Mouse (Mus musculus): ENCODE results near the gene BC049715. TPM values are rescaled to one million over a fixed set of nuclear protein-coding genes. Genes with fewer than 3 reads are reported as not detected.
"Not testable (repeated sequence)": the region's sequence is repeated elsewhere in the genome, so short reads cannot be mapped to it uniquely, and the experiment has no call there.

Gene BC049715
- 1.0 and 1.4 TPM in 2 replicates for polyA plus RNA-seq (2012; rRNA removed)

DNA sequence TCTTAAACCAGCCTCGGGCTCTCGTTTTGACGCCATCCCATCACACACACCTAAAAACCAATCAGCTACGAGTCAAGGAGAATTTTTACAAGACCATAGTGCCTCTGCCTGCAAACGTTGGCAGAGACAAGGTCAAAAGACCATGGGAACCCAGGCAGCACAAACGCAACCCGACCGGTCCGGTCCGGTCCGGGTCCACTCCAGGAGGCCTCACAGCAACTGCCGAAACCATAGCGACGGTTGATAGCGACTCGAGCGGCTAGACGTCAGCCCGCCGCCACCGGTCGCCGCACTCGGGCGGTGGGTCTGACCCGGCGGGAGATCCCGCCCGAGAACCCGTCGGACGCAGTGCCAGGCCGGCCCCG, at the start of gene BC049715:
BC049715 (plus strand) TSS at position 111 of the 365 bp plus-strand sequence.
- H3K4me1 ChIP-seq (ENCODE audit: control insufficient read depth, insufficient read depth, low read length): no peaks in the 10 kb centered on the region
- no peak for TF ChIP-seq CTCF (IDR thresholded peaks at IDR 0.05; ENCODE audit: extremely low read depth, insufficient read depth, low read length)
- TF ChIP-seq POLR2A (IDR thresholded peaks at IDR 0.05; ENCODE audit: extremely low read depth, insufficient read depth, low read length): no peak
- peak within 1 kb of the TSS; percentile 62 for H3K4me3 ChIP-seq (ENCODE audit: insufficient read depth, low read length)

DNA sequence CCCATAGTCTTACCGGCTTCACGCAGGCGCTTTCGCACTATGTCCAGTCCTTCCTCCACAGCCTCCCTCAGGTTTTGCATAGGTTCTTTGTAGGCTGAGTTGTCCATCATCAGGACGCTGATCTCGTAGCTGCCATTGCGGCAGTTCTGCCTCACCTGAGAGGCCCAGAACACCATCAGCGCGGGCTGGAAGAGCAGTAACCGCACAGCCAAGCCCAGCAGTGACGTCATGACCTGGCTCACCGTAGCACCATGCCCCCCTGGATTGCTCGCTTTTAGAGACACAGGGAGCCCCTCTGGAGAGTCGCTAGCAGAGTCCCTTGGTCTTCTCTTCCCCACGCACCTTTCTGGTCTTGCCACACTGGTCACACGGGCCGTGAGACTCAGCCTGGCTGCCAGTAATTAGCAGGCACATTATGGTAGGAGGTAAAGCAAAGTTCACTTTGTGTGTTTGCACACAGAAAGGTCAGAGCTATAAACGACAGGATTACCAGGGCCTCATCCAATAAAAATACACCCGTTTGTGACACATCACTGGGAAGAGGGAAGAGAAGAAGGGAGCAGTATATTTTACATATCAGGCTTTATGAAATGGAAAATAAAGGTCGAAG, 45.9 kb upstream of the BC049715 start, which contains the start of gene Gucy2c:
Gucy2c (minus strand) TSS at position 389 of the 610 bp plus-strand sequence.
- Histone ChIP-seq H3K27ac (ENCODE audit: insufficient read depth, low read length) (no peak within 1 kb of the TSS), H3K4me1 (ENCODE audit: control insufficient read depth, insufficient read depth, low read length) (no peaks in the 10 kb centered on the region), H3K4me3 (ENCODE audit: insufficient read depth, low read length) (no peak within 1 kb of the TSS)
- no peak for TF ChIP-seq CTCF (IDR thresholded peaks at IDR 0.05; ENCODE audit: extremely low read depth, insufficient read depth, low read length)
- TF ChIP-seq POLR2A (IDR thresholded peaks at IDR 0.05; ENCODE audit: extremely low read depth, insufficient read depth, low read length): no peak

More for the DNA sequence above, at the start of gene BC049715:
- peak within 1 kb of the TSS; percentile 81 for H3K27ac ChIP-seq (ENCODE audit: insufficient read depth, low read length)

DNA sequence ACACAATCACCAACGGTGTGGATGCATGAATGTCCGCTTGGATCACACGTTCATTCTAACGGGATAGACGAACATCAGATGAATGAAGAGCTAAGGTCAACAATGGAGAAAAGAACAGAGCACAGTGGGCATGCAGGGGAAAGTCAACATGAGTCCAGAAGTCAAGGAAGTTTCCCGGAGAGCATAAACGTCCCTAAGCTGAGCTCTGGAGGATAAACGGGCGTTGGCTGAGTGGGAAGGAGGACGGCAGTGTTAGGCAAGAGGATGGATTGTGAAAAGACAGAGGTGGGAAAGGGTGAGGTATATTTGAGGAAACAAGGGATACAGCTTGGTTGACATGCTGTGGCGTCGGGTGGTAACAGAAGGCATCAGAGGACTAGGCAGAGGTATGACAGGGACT, 45.3 kb upstream of the BC049715 start:
- Histone ChIP-seq H3K4me1 (ENCODE audit: control insufficient read depth, insufficient read depth, low read length) (no peaks in the 10 kb centered on the region), H3K27ac (ENCODE audit: insufficient read depth, low read length) (no peak overlapping the region), H3K4me3 (ENCODE audit: insufficient read depth, low read length) (no peak overlapping the region)
- TF ChIP-seq CTCF (IDR thresholded peaks at IDR 0.05; ENCODE audit: extremely low read depth, insufficient read depth, low read length) (no peak), POLR2A (IDR thresholded peaks at IDR 0.05; ENCODE audit: extremely low read depth, insufficient read depth, low read length) (no peak)

DNA sequence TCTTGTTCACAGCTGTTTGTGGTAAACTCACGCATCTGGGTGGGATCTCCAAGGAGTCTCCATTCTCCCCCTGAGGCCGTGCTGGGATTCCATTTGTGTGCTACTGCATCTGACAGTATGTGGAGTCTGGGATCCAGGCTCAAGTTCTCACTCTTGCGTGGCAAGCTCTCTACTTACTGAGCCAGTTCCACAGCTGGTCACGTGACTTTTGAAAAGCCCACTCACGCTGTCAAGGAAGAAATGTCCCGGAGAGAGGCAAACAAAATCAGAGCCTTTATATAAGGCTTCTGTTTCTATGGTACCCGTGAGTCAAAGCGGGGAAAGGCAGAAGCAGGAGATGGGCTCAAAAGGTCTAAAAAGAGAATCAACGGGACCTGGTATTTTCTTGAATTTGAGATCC, 44.7 kb upstream of the BC049715 start:
- Histone ChIP-seq H3K4me1 (ENCODE audit: control insufficient read depth, insufficient read depth, low read length) (no peaks in the 10 kb centered on the region), H3K4me3 (ENCODE audit: insufficient read depth, low read length) (no peak overlapping the region)
- TF ChIP-seq CTCF (IDR thresholded peaks at IDR 0.05; ENCODE audit: extremely low read depth, insufficient read depth, low read length) (no peak), POLR2A (IDR thresholded peaks at IDR 0.05; ENCODE audit: extremely low read depth, insufficient read depth, low read length) (no peak)

DNA sequence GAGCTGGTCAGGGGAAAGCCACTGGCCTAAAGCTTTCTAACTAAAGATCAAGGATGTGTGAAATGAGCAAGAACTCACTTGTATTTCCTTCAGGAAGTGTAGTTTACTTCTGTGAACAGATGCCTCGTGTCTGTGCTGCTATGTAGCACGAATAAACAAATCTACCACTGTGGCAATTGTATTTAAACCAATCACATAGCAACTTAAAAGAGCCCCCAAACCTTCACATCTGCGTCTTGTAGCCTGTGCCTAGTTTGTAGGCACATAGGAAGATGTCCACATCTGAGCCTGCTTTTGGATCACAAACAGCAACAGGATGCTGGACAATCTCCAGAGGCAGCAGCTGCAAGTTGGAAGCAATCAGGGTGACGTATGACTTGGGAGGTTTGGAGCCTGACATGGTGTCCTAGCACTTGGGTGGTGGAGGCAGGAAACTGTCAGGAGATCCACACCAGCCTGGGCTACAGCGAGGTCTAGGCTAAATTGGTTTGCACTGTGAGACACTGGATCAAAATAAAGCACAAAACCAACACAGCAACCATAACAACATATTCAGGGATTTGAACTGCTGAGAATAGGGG, 37.9 kb upstream of the BC049715 start:
- Histone ChIP-seq H3K4me3 (ENCODE audit: insufficient read depth, low read length) (no peak overlapping the region), H3K27ac (ENCODE audit: insufficient read depth, low read length) (no peak overlapping the region), H3K4me1 (ENCODE audit: control insufficient read depth, insufficient read depth, low read length) (no peaks in the 10 kb centered on the region)
- no peak for TF ChIP-seq CTCF (IDR thresholded peaks at IDR 0.05; ENCODE audit: extremely low read depth, insufficient read depth, low read length)
- no peak for TF ChIP-seq POLR2A (IDR thresholded peaks at IDR 0.05; ENCODE audit: extremely low read depth, insufficient read depth, low read length)

More for the DNA sequence above, 44.7 kb upstream of the BC049715 start:
- H3K27ac ChIP-seq (ENCODE audit: insufficient read depth, low read length): no peak overlapping the region

DNA sequence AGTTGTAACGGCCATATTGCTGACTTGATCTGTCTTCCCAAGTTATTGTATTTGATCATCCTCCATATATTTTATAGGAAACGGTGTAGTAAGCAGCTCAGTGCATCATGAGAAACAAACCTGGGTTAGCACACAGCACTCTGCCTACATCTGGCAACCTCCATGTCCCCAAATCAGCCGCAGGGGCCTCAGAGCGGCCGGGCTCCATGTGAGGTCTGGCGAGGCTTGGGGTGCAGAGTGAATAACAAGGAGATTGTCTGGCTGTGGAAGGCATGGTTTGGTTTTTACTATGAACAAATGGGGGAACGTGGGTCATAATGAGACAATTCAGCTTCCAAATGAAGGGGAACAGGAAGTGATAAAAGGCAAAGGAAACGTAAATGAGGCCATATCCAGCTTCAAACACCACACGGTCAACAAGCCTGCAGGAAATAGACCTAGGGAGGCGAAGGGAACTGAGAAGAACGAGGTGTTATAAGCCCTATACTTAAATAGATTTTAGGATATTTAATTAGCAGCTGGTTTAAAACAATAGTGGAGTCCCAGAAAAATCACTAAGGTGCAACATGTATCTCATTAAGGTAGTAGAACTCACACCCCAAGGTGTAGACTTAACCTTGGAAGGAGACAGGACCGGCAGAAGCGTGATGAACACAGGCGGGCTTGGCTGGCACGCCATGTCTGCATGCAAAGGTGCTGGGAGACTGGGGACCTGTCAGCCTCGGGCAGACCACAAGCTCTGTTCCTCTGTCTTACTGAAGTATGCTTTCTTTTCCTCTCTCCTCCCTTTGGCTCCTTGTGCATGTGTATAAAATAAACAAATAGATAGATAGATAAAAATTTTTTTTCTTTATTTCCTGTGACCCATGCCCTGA, 34.3 kb upstream of the BC049715 start:
- TF ChIP-seq CTCF (IDR thresholded peaks at IDR 0.05; ENCODE audit: extremely low read depth, insufficient read depth, low read length): no peak
- Histone ChIP-seq H3K4me1 (ENCODE audit: control insufficient read depth, insufficient read depth, low read length) (no peaks in the 10 kb centered on the region), H3K27ac (ENCODE audit: insufficient read depth, low read length) (no peak overlapping the region), H3K4me3 (ENCODE audit: insufficient read depth, low read length) (no peak overlapping the region)

DNA sequence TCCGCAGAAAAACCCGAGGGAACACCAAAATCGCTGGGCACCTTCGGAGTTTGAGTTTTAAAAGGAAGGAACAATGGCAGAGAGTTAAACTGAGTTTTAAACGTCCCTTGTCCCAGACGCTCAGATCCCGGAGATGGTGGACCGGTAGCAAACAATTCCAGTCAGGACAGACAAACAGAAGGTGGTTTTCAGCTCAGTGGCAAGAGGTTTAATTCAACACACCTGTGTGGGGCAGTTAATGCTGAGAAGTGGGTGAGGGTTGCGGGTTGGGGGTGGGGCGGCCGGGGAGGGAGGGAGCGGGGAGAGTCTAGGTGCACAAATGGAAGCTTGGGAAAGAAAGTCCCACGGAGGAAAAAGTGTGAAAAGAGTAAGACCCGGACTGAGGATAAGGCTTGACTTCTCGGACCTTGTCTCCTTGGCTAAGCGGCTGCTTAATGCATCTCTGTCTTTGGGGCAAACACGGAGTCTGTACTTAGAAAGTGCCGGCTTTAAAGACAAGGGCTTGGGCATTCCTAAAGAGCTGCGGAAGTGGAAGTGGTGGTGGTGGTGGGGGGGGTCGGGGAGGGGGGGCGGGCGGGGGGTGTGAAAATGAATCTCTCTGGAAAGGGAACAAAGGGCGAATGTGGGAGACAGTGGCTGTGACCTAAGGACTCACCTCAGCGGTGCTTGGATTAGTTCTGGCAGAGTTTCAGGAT, 33.4 kb upstream of the BC049715 start:
- Histone ChIP-seq H3K27ac (ENCODE audit: insufficient read depth, low read length) (no peak overlapping the region), H3K4me1 (ENCODE audit: control insufficient read depth, insufficient read depth, low read length) (no peaks in the 10 kb centered on the region), H3K4me3 (ENCODE audit: insufficient read depth, low read length) (no peak overlapping the region)
- TF ChIP-seq POLR2A (IDR thresholded peaks at IDR 0.05; ENCODE audit: extremely low read depth, insufficient read depth, low read length) (no peak), CTCF (IDR thresholded peaks at IDR 0.05; ENCODE audit: extremely low read depth, insufficient read depth, low read length) (no peak)

DNA sequence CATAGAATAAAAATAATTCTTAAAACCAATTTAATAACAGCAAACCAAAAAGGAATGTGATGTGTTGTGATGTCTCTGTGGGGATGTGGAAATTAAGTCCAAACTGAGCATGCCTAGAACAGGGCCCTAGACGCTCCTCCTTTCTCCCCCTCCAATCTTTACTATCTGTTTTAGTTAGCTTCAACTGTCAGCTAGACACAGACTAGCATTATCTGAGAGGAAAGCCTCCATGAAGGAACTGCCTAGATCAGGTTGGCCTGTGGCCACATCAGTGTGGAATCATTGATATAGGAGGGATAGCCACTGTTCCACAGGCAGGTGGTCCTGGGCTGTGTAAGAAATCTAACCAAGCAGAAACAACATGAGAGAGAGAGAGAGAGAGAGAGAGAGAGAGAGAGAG, 32.3 kb upstream of the BC049715 start:
- no peaks in the 10 kb centered on the region for H3K4me1 ChIP-seq (ENCODE audit: control insufficient read depth, insufficient read depth, low read length)
- no peak overlapping the region for H3K4me3 ChIP-seq (ENCODE audit: insufficient read depth, low read length)
- no peak overlapping the region for H3K27ac ChIP-seq (ENCODE audit: insufficient read depth, low read length)
- no peak for TF ChIP-seq CTCF (IDR thresholded peaks at IDR 0.05; ENCODE audit: extremely low read depth, insufficient read depth, low read length)
- no peak for TF ChIP-seq POLR2A (IDR thresholded peaks at IDR 0.05; ENCODE audit: extremely low read depth, insufficient read depth, low read length)

DNA sequence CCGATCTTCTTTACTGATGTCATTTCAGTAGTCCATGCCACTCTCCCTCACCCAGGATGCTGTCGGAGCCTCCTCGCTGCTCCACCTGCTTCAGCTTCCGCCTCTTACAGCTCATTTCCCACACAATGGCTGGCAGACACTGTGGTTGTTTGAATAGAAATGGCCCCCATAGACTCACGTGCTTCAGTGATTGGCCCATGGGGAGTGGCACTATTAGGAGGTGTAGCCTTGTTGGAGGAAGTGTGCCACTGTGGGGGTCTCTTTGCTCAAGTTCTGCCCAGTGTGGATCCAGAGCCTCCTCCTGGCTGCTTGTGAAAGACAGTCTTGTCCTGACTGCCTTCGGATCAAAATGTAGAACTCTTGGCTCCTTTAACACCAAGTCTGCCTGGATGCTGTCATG, 31.6 kb upstream of the BC049715 start:
- Histone ChIP-seq H3K4me3 (ENCODE audit: insufficient read depth, low read length) (no peak overlapping the region), H3K27ac (ENCODE audit: insufficient read depth, low read length) (no peak overlapping the region), H3K4me1 (ENCODE audit: control insufficient read depth, insufficient read depth, low read length) (no peaks in the 10 kb centered on the region)
- TF ChIP-seq CTCF (IDR thresholded peaks at IDR 0.05; ENCODE audit: extremely low read depth, insufficient read depth, low read length) (no peak), POLR2A (IDR thresholded peaks at IDR 0.05; ENCODE audit: extremely low read depth, insufficient read depth, low read length) (no peak)

DNA sequence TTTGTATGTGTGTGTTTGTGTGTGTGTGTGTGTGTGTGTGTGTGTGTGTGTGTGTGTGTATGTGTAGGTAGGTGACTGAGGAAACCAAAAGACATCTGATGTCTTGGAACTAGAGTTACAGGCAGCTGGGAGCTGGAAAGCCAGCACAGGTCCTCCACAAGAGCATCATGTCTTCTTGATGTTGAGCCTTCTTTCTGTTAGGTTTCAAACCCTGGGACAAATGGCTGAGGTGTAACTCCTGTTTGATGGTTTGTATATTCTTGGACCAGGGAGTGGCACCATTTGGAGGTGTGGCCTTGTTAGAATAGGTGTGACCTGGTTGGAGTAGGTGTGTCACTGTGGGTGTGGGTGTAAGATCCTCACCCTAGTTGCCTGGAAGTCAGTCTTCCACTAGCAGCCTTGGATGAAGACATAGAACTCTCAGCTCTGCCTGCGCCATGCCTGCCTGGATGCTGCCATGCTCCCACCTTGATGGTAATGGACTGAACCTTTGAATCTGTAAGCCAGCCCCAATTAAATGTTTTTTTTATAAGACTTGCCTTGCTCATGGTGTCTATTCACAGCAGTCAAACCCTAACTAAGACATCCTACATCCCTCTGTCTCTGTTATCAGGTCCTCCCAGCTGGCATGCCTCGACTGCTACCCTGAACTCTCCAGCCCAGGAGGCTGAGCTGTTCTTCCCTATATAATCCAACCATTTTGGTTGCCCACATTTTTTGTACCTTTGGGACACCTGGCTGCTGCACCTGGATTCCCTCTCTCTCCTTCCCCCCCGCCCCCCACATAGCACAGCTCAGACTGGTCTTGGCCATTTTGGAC, 29.3 kb upstream of the BC049715 start:
- H3K4me1 ChIP-seq (ENCODE audit: control insufficient read depth, insufficient read depth, low read length); H3K27ac ChIP-seq (ENCODE audit: insufficient read depth, low read length); H3K4me3 ChIP-seq (ENCODE audit: insufficient read depth, low read length): not testable (repeated sequence)

Measured in cortical plate, adult 2 months (tissue).